ENCODE assay signal across 11 mouse cellular contexts in the genomic region with DNA sequence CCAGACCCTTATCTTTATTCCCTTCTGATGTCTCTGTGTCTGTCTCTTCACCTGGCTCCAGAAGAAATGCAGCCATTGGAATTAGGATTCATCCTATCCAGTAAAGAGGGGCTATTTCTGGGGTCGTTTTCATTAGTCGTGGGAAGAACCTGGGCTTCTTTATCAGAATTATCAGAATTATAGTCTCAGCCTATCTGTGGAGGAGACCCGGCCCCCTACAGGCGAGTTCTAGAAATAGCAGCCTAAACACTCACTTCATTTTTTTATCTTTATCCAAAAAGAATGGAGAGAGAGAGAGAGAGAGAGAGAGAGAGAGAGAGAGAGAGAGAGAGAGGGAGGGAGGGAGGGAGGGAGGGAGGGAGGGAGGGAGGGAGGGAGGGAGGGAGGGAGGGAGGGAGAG.
A peak's percentile ranks its signal among the peaks of the same experiment; 100 is the strongest.
DNase-seq lines count a peak whose midpoint lies in the region; ATAC-seq and TF ChIP-seq lines count a peak whose summit lies in the region.
"Had no signal": no experiment of that assay in that cellular context is flagged by ENCODE, and none has a peak within 500 bp of the region (broad histone marks: within the 10 kb centered on the region; RNA-seq: fewer than 3 reads in every experiment).

No protein-coding gene starts in this region.

- H3K9me3 ChIP-seq in lung, embryonic 14.5 days (ENCODE audit: low read depth, low read length), result no peaks in the 10 kb centered on the region

- no peak overlapping the region for H3K4me3 ChIP-seq in lung, embryonic 14.5 days (ENCODE audit: low read depth, low read length)

- H3K4me2 ChIP-seq in lung, embryonic 14.5 days, result no peak overlapping the region

- no peak overlapping the region for H3K27ac ChIP-seq in lung, embryonic 14.5 days (ENCODE audit: low read depth)
- H3K27ac ChIP-seq: macrophage had no signal

- H3K36me3 ChIP-seq in lung, embryonic 14.5 days (ENCODE audit: insufficient read depth), result no peaks in the 10 kb centered on the region

- no peak overlapping the region for H3K9ac ChIP-seq in lung, embryonic 14.5 days

- intact Hi-C loops in heart, postnatal 36 days (cut with DNase I), result no loop called here

- DNase-seq in adrenal gland, postnatal 10 days, result peak; percentile 18
- DNase-seq in adrenal gland, adult 2 months, result no peak
- peak; percentile 52 for DNase-seq in heart, adult 11 months
- DNase-seq in heart, postnatal 36 days, result no peak
- DNase-seq in lung, embryonic 14.5 days, result peak; percentile 3
- DNase-seq in lung, postnatal 10 days, result no peak
- peak; percentile 50 for DNase-seq in retina, embryonic 14.5 days (ENCODE audit: low spot score)
- DNase-seq: kidney, adult 9 months; layer of hippocampus, postnatal 36 days had no signal

- ATAC-seq in lung, embryonic 14.5 days (ENCODE audit: insufficient read depth), result no peak
- ATAC-seq in megakaryocyte, adult 5-6 weeks (ENCODE audit: poor library complexity, severe bottlenecking), result no peak

- 21% methylated on average over 4 of the region's 4 CpGs for whole genome bisulfite sequencing in lung, embryonic 14.5 days

- H3K4me1 ChIP-seq in lung, embryonic 14.5 days (ENCODE audit: insufficient read depth), result no peaks in the 10 kb centered on the region

- TF ChIP-seq CTCF in lung, embryonic 14.5 days (IDR thresholded peaks at IDR 0.05; ENCODE audit: low read depth), result no peak

- H3K27me3 ChIP-seq in lung, embryonic 14.5 days (ENCODE audit: insufficient read depth, low read length), result no peaks in the 10 kb centered on the region

Comparison
In these comparisons a context has a peak if more than half of its experiments do, and no peak if none do; other contexts are left out.
1. DNase-seq: peak in adrenal gland, postnatal 10 days (single experiment), heart, adult 11 months (single experiment), lung, embryonic 14.5 days (single experiment) and retina, embryonic 14.5 days (single experiment); none in adrenal gland, adult 2 months (single experiment), heart, postnatal 36 days (0 of 2) and lung, postnatal 10 days (single experiment).